8 mouse cellular contexts compared by ENCODE assay signal in genomic region chr5:124095596-124096232, GRCm38 (mm10). TPM values are rescaled to one million over a fixed set of nuclear protein-coding genes. Genes with fewer than 3 reads are reported as not detected.
A peak's percentile ranks its signal among the peaks of the same experiment; 100 is the strongest.
DNase-seq lines count a peak whose midpoint lies in the region; ATAC-seq lines count a peak whose summit lies in the region.

TSS of gene Abcb9 (minus strand) at chr5:124095798.

- H3K27me3 ChIP-seq in heart, embryonic 14.5 days (ENCODE audit: control insufficient read depth, insufficient read depth, low read length): peaks cover 8% of the 10 kb centered on the region; the same call in 1 of the 2 replicates
- no peaks in the 10 kb centered on the region for H3K27me3 ChIP-seq in liver, embryonic 13.5 days
- H3K27me3 ChIP-seq in stomach, embryonic 16.5 days (ENCODE audit: control insufficient read depth, insufficient read depth, low read length): no peaks in the 10 kb centered on the region

- 3% methylated on average over 42 of the region's 42 CpGs for WGBS in heart, embryonic 14.5 days
- WGBS in liver, embryonic 13.5 days (ENCODE audit: insufficient replicate concordance): under 1% methylated on average over 42 of the region's 42 CpGs
- 2% methylated on average over 42 of the region's 42 CpGs for WGBS in stomach, embryonic 16.5 days

- H3K9me3 ChIP-seq in heart, embryonic 14.5 days (ENCODE audit: control insufficient read depth, low read length): 0 out of 2 replicates have a peak, but pooled peaks cover 3% of the 10 kb centered on the region
- H3K9me3 ChIP-seq in liver, embryonic 13.5 days (replicated peaks): no peaks in the 10 kb centered on the region
- H3K9me3 ChIP-seq in stomach, embryonic 16.5 days (replicated peaks; ENCODE audit: control insufficient read depth, low read length): no peaks in the 10 kb centered on the region

- peak; percentile 68 for ATAC-seq in heart, embryonic 14.5 days (ENCODE audit: insufficient number of reproducible peaks, insufficient read depth, low FRiP score, low read depth)
- peak; percentile 76 for ATAC-seq in liver, embryonic 13.5 days (ENCODE audit: low read depth)
- peak; percentile 81 for ATAC-seq in stomach, embryonic 16.5 days (ENCODE audit: insufficient read depth, low FRiP score)

- H3K9ac ChIP-seq in heart, embryonic 14.5 days (ENCODE audit: low read length): peak within 1 kb of the TSS; percentile 71
- H3K9ac ChIP-seq in liver, embryonic 13.5 days: peak within 1 kb of the TSS; percentile 79
- H3K9ac ChIP-seq in stomach, embryonic 16.5 days (ENCODE audit: low read length): peak within 1 kb of the TSS; percentile 66

- H3K27ac ChIP-seq in heart, embryonic 14.5 days (replicated peaks in 1 of 2; ENCODE audit: control insufficient read depth in 1 of 2, insufficient read depth in 1 of 2, low read depth in 2 of 2, low read length in 2 of 2): no peak within 1 kb of the TSS
- H3K27ac ChIP-seq in liver, embryonic 13.5 days: peak within 1 kb of the TSS; percentile 93
- no peak within 1 kb of the TSS for H3K27ac ChIP-seq in stomach, embryonic 16.5 days (ENCODE audit: low read length)

- DNase-seq in CD4-positive, CD25-positive, alpha-beta regulatory T cell, adult 2 months (ENCODE audit: low read depth, low spot score): peak; percentile 93
- DNase-seq in c-Kit-negative CD71-positive TER-119-positive erythroid progenitor cells, embryonic 14.5 days (ENCODE audit: low read depth, low spot score): peak; percentile 97
- peak; percentile 88 for DNase-seq in fibroblast of lung, adult 2 months (ENCODE audit: low read depth)
- DNase-seq in kidney, postnatal 14 days: peak; percentile 99
- peak; percentile 99 for DNase-seq in liver, embryonic 13.5 days
- peak; percentile 88 for DNase-seq in neural tube, embryonic 10.5 days (ENCODE audit: extremely low spot score, low spot score)

- peak within 1 kb of the TSS; percentile 36 to 49 for H3K4me3 ChIP-seq in heart, embryonic 14.5 days (ENCODE audit: control insufficient read depth in 1 of 2, insufficient read depth in 1 of 2, low read depth in 1 of 2, low read length in 2 of 2)
- H3K4me3 ChIP-seq in liver, embryonic 13.5 days (replicated peaks): peak within 1 kb of the TSS; percentile 68
- H3K4me3 ChIP-seq in stomach, embryonic 16.5 days (replicated peaks; ENCODE audit: low read length): peak within 1 kb of the TSS; percentile 50

- no peaks in the 10 kb centered on the region for H3K36me3 ChIP-seq in heart, embryonic 14.5 days (ENCODE audit: control insufficient read depth, insufficient read depth, low read length)
- H3K36me3 ChIP-seq in liver, embryonic 13.5 days: no peaks in the 10 kb centered on the region
- no peaks in the 10 kb centered on the region for H3K36me3 ChIP-seq in stomach, embryonic 16.5 days (ENCODE audit: control insufficient read depth, insufficient read depth, low read length)

- H3K4me2 ChIP-seq in heart, embryonic 14.5 days (ENCODE audit: low read length): peak within 1 kb of the TSS; percentile 88
- peak within 1 kb of the TSS; percentile 85 for H3K4me2 ChIP-seq in liver, embryonic 13.5 days
- H3K4me2 ChIP-seq in stomach, embryonic 16.5 days (ENCODE audit: low read depth, low read length): peak within 1 kb of the TSS; percentile 97

- peaks cover 2 to 10% of the 10 kb centered on the region in 2 experiments; a peak in 1 of 4 replicates for H3K4me1 ChIP-seq in heart, embryonic 14.5 days (ENCODE audit: control insufficient read depth in 2 of 2, insufficient read depth in 2 of 2, low read length in 2 of 2)
- H3K4me1 ChIP-seq in liver, embryonic 13.5 days (replicated peaks): peaks cover 57% of the 10 kb centered on the region
- H3K4me1 ChIP-seq in stomach, embryonic 16.5 days (ENCODE audit: control insufficient read depth, insufficient read depth, low read length): peaks cover 6% of the 10 kb centered on the region

RNA-seq across cellular contexts. Expression of gene Abcb9, which starts in this region (rescaled TPM):
- 0.81 and 0.97 TPM in 2 replicates for polyA plus RNA-seq in heart, embryonic 14.5 days (2014; fragmentation: Nextera tagmentation; extraction: Ambion mirVana)
- 4.5 and 4.6 TPM in 2 replicates for polyA plus RNA-seq in liver, embryonic 13.5 days (2015; fragmentation: Nextera tagmentation; extraction: Ambion mirVana)
- 3.2 and 3.7 TPM in 2 replicates for polyA plus RNA-seq in stomach, embryonic 16.5 days (2015; fragmentation: Nextera tagmentation; extraction: Ambion mirVana)

Comparison
In these comparisons a context has a peak if more than half of its experiments do, and no peak if none do; other contexts are left out.
1. Peak in ATAC-seq, H3K4me3 ChIP-seq, H3K9ac ChIP-seq and H3K4me2 ChIP-seq in heart, embryonic 14.5 days; RNA of the gene not detected or under 1 TPM.